Mouse (Mus musculus): Measurements from ENCODE around the gene Aqp6.

The Aqp6 gene

GRCm38 (mm10) chr15:99600986-99601822, at the start of gene Aqp6:
TSS of gene Aqp6 (plus strand) at chr15:99601400.
- in situ Hi-C loops (cut with MseI, MboI), result no loop called here

- in situ Hi-C loops (cut with MseI, MboI), result no loop called here
These were observed 47.4 kb upstream of the Aqp6 start for GRCm38 (mm10) chr15:99553767-99554166.

- in situ Hi-C loops (cut with MseI, MboI), result no loop called here
These were observed 42.3 kb upstream of the Aqp6 start for GRCm38 (mm10) chr15:99558947-99559346.

- in situ Hi-C loops (cut with MseI, MboI), result no loop called here
These were observed 41.0 kb upstream of the Aqp6 start for GRCm38 (mm10) chr15:99560246-99560645.

- in situ Hi-C loops (cut with MseI, MboI), result no loop called here
These were observed 33.8 kb upstream of the Aqp6 start for GRCm38 (mm10) chr15:99567371-99567770.

GRCm38 (mm10) chr15:99568682-99569081, 32.5 kb upstream of the Aqp6 start:
- in situ Hi-C loops (cut with MseI, MboI), result no loop called here

- in situ Hi-C loops (cut with MseI, MboI), result no loop called here
These were observed 32.1 kb upstream of the Aqp6 start for GRCm38 (mm10) chr15:99569123-99569522.

GRCm38 (mm10) chr15:99578802-99579485, 22.3 kb upstream of the Aqp6 start, which contains the start of gene Aqp2:
TSS of gene Aqp2 (plus strand) at chr15:99579055.
- in situ Hi-C loops (cut with MseI, MboI), result no loop called here

- in situ Hi-C loops (cut with MseI, MboI), result no loop called here
These were observed 17.5 kb upstream of the Aqp6 start for GRCm38 (mm10) chr15:99583463-99584344.

- in situ Hi-C loops (cut with MseI, MboI), result loop anchor here in 1 of 2 experiments (5.0 kb wide), 1 partner anchor 82 kb away; no protein-coding TSS in a partner anchor
These were observed 16.6 kb upstream of the Aqp6 start for GRCm38 (mm10) chr15:99584407-99585202.

- in situ Hi-C loops (cut with MseI, MboI), result loop anchor here in 1 of 2 experiments (5.0 kb wide), 1 partner anchor 83 kb away; no protein-coding TSS in a partner anchor
These were observed 15.5 kb upstream of the Aqp6 start for GRCm38 (mm10) chr15:99585741-99586140.

- in situ Hi-C loops (cut with MseI, MboI), result loop anchor here in 1 of 2 experiments (5.0 kb wide), 1 partner anchor 84 kb away; no protein-coding TSS in a partner anchor
These were observed 14.7 kb upstream of the Aqp6 start for GRCm38 (mm10) chr15:99586525-99586924.

GRCm38 (mm10) chr15:99589237-99589636, 12.0 kb upstream of the Aqp6 start:
- in situ Hi-C loops (cut with MseI, MboI), result loop anchor here in 1 of 2 experiments (5.0 kb wide), 1 partner anchor 87 kb away; no protein-coding TSS in a partner anchor

- in situ Hi-C loops (cut with MseI, MboI), result loop anchor here (5.0 kb wide), 3 partner anchors 78 to 92 kb away; no protein-coding TSS in a partner anchor
These were observed 11.5 kb upstream of the Aqp6 start for GRCm38 (mm10) chr15:99589704-99590103.

GRCm38 (mm10) chr15:99590429-99591084, 10.6 kb upstream of the Aqp6 start, which contains the start of gene Aqp5:
TSS of gene Aqp5 (plus strand) at chr15:99590782.
- in situ Hi-C loops (cut with MseI, MboI), result loop anchor here (5.0 kb wide), 2 partner anchors 77 to 93 kb away; no protein-coding TSS in a partner anchor

- in situ Hi-C loops (cut with MseI, MboI), result loop anchor here (5.0 kb wide), 2 partner anchors 75 to 95 kb away; no protein-coding TSS in a partner anchor
These were observed 9.0 kb upstream of the Aqp6 start for GRCm38 (mm10) chr15:99592177-99592576.

- in situ Hi-C loops (cut with MseI, MboI), result loop anchor here (5.0 kb wide), 2 partner anchors 74 to 96 kb away; no protein-coding TSS in a partner anchor
These were observed 8.3 kb upstream of the Aqp6 start for GRCm38 (mm10) chr15:99592877-99593276.

- in situ Hi-C loops (cut with MseI, MboI), result loop anchor here (5.0 kb wide), 2 partner anchors 72 to 98 kb away; no protein-coding TSS in a partner anchor
These were observed 6.2 kb upstream of the Aqp6 start for GRCm38 (mm10) chr15:99594951-99595350.

- in situ Hi-C loops (cut with MseI, MboI), result loop anchor here in 1 of 2 experiments (5.0 kb wide), 1 partner anchor 71 kb away; no protein-coding TSS in a partner anchor
These were observed 5.0 kb upstream of the Aqp6 start for GRCm38 (mm10) chr15:99596056-99596687.

Measured in mouse trophoblast stem cell (cell line).